Mouse (Mus musculus) lung, embryonic 16.5 days (tissue): ENCODE measurements at regions not wholly inside any gene's neighbourhood (a gene's known extent, or its start where the extent isn't known, plus 50 kb on each side); places are given as distances from the start of the nearest gene placed in this dataset.
"Not testable (repeated sequence)": the region's sequence is repeated elsewhere in the genome, so short reads cannot be mapped to it uniquely, and the experiment has no call there.

Source experiments
- ATAC-seq: fragments of 200-750 bp; cut with Nextera tagmentation; 2 replicates; pipeline ENCODE4 v1.8.0; 2017; ENCODE audit warnings: low read depth, mild to moderate bottlenecking, moderate library complexity
- H3K27ac ChIP-seq: fragments of 300-500 bp; sonication (generic); 2 replicates; pipeline ENCODE4 v1.5.1; 2014; ENCODE audit warnings: mild to moderate bottlenecking, control low read depth, low read length
- H3K27me3 ChIP-seq: fragments of 300-500 bp; sonication (generic); 2 replicates; pipeline ENCODE4 v1.6.1; 2014; ENCODE audit warnings: low read depth, low read length, mixed read lengths; ENCODE audit not compliant: control insufficient read depth, insufficient read depth
- H3K36me3 ChIP-seq: fragments of 300-500 bp; sonication (generic); 2 replicates; pipeline ENCODE4 v1.6.1; 2014; ENCODE audit warnings: low read length; ENCODE audit not compliant: control insufficient read depth, insufficient read depth
- H3K4me1 ChIP-seq: fragments of 300-500 bp; sonication (generic); replicated peaks from 2 replicates; pipeline ENCODE4 v1.6.1; 2014; ENCODE audit warnings: low read length, mixed read lengths; ENCODE audit not compliant: control insufficient read depth, insufficient read depth
- H3K4me2 ChIP-seq: fragments of 300-500 bp; sonication (generic); 2 replicates; pipeline ENCODE4 v1.6.1; 2014; ENCODE audit warnings: low read depth, low read length, control low read depth
- H3K4me3 ChIP-seq: fragments of 300-500 bp; sonication (generic); 2 replicates; pipeline ENCODE4 v1.5.1; 2014; ENCODE audit warnings: mild to moderate bottlenecking, low read length, control low read depth
- H3K9ac ChIP-seq: fragments of 300-500 bp; sonication (generic); 2 replicates; pipeline ENCODE4 v1.6.1; 2014; ENCODE audit warnings: low read length, control low read depth
- H3K9me3 ChIP-seq: fragments of 300-500 bp; sonication (generic); 2 replicates; pipeline ENCODE4 v1.6.1; 2016; ENCODE audit warnings: low read length; ENCODE audit not compliant: control insufficient read depth
- WGBS: fragments of 180-500 bp; shearing (Covaris S2); extraction: QIAGEN DNeasy Blood & Tissue Kit; methylation state at CpG from one replicate; pipeline ENCODE4 v1.1.7; 2014; 5-methylcytosine and 5-hydroxymethylcytosine counted together

DNA sequence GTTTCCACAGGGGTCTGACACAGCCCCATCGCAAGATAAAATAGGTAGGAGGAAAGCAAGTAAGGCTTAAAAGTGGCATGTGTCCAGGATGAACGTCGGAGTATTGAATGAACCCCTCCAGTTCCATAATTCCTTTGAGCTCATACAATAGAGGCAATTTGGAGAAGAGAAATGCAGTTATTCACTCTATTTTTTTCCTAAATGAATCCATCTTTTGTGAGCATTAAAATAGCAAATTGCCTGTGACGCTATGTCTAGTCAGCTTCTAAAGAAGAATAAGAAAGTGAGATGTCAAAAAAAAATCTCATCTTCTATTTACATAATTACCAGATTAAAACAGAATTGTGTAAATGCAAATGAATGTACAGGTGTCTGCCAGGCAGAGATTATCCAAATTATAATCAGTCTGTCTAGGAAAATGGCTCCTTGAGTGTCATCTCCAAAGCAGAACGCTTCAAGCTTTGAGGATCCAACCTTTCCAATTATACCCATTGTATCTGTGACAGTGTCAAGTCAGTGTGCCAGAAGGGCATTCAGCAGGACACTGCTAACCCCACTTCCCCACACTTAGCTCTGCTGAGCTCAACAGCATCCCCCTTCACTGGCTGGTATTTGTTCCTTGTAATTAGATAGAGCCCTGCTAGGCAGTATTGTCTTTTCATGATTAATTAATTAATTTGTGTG, 567.2 kb upstream of the Sox11 start:
- H3K9me3 ChIP-seq = no peaks in the 10 kb centered on the region
- no peak for ATAC-seq
- WGBS = 82% methylated on average over 5 of the region's 5 CpGs
- H3K4me2 ChIP-seq = no peak overlapping the region
- no peak overlapping the region for H3K4me3 ChIP-seq
- H3K27me3 ChIP-seq = no peaks in the 10 kb centered on the region
- no peaks in the 10 kb centered on the region for H3K4me1 ChIP-seq
- H3K36me3 ChIP-seq = no peaks in the 10 kb centered on the region
- no peak overlapping the region for H3K27ac ChIP-seq
- no peak overlapping the region for H3K9ac ChIP-seq

- H3K4me1 ChIP-seq, H3K9me3 ChIP-seq, H3K36me3 ChIP-seq, H3K27ac ChIP-seq, H3K4me2 ChIP-seq, H3K27me3 ChIP-seq, H3K9ac ChIP-seq, ATAC-seq, H3K4me3 ChIP-seq: not testable (repeated sequence)
These were observed 554.3 kb upstream of the Sox11 start for GRCm38 (mm10) chr12:27896682-27897081.

GRCm38 (mm10) chr12:27881720-27882119, 539.3 kb upstream of the Sox11 start:
- no peak overlapping the region for H3K4me2 ChIP-seq
- no peaks in the 10 kb centered on the region for H3K27me3 ChIP-seq
- H3K9me3 ChIP-seq = no peaks in the 10 kb centered on the region
- no peaks in the 10 kb centered on the region for H3K36me3 ChIP-seq
- 39% methylated on average over 4 of the region's 4 CpGs for WGBS
- no peak overlapping the region for H3K9ac ChIP-seq
- no peak for ATAC-seq
- no peak overlapping the region for H3K4me3 ChIP-seq
- H3K4me1 ChIP-seq = no peaks in the 10 kb centered on the region
- H3K27ac ChIP-seq = no peak overlapping the region

GRCm38 (mm10) chr12:27866421-27866820, 524.0 kb upstream of the Sox11 start:
- Histone ChIP-seq H3K36me3 (no peaks in the 10 kb centered on the region), H3K4me2 (no peak overlapping the region), H3K27me3 (no peaks in the 10 kb centered on the region), H3K4me3 (no peak overlapping the region), H3K4me1 (no peaks in the 10 kb centered on the region), H3K9ac (no peak overlapping the region), H3K27ac (no peak overlapping the region), H3K9me3 (no peaks in the 10 kb centered on the region)
- peak; percentile 59; the same call in 1 of the 2 replicates for ATAC-seq
- 34% methylated on average over 1 of the region's 1 CpGs for WGBS

- H3K27ac ChIP-seq = no peak overlapping the region
- H3K36me3 ChIP-seq = no peaks in the 10 kb centered on the region
- no peak overlapping the region for H3K9ac ChIP-seq
- H3K4me2 ChIP-seq = no peak overlapping the region
- WGBS = 83% methylated on average over 3 of the region's 3 CpGs
- no peaks in the 10 kb centered on the region for H3K27me3 ChIP-seq
- H3K9me3 ChIP-seq = no peaks in the 10 kb centered on the region
- H3K4me1 ChIP-seq = no peaks in the 10 kb centered on the region
- ATAC-seq = no peak
- H3K4me3 ChIP-seq = no peak overlapping the region
These were observed 507.2 kb upstream of the Sox11 start for GRCm38 (mm10) chr12:27849537-27849936.

GRCm38 (mm10) chr12:27849099-27849498, 506.7 kb upstream of the Sox11 start:
- H3K27ac ChIP-seq = no peak overlapping the region
- no peak overlapping the region for H3K9ac ChIP-seq
- no peak overlapping the region for H3K4me3 ChIP-seq
- H3K4me2 ChIP-seq = no peak overlapping the region
- H3K27me3 ChIP-seq = no peaks in the 10 kb centered on the region
- WGBS = 63% methylated on average over 3 of the region's 3 CpGs
- no peak for ATAC-seq
- H3K4me1 ChIP-seq = no peaks in the 10 kb centered on the region
- H3K9me3 ChIP-seq = no peaks in the 10 kb centered on the region
- H3K36me3 ChIP-seq = no peaks in the 10 kb centered on the region

DNA sequence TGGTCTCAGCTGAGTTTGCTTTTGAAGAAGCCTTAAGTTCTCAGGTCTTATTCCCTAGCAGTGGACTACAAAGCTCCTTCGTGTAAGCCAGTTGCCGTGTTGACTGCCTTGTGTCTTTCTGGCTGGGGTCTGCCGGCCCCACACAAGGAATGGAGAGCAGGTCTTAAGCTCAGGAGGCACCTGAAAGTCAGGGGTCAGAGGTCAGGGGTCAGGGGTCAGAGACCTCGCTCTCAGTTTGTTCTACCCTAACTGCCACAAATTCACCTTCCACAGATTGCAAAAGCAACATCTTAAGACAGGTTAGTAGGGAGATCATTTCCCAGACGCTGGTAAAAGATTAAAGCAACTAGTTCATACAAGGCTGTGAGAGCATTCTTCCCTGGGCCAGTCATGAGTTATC, 505.8 kb upstream of the Sox11 start:
- H3K9ac ChIP-seq = no peak overlapping the region
- no peak overlapping the region for H3K27ac ChIP-seq

DNA sequence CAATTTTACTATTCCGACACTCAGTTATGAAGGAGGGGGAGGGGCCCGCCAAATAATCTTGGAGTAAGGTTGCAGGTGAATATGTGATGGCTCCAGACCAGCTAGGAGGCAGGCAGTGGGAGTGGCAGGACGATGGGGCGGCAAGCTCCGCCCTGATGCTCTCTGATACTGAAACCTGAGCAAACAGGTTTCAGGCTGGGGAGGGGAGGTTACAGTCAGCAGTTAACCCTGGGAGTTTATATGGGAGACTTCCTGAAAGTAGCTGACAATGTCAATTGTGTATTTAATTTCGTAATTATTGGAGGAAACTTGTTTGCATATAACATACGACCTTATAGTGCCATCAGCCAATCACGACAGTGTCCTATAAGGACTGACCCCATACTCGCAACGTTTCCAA, 505.0 kb upstream of the Sox11 start:
- no peak overlapping the region for H3K4me2 ChIP-seq
- H3K4me3 ChIP-seq = no peak overlapping the region
- no peaks in the 10 kb centered on the region for H3K4me1 ChIP-seq
- H3K36me3 ChIP-seq = no peaks in the 10 kb centered on the region
- no peak overlapping the region for H3K9ac ChIP-seq
- no peaks in the 10 kb centered on the region for H3K27me3 ChIP-seq
- no peak for ATAC-seq
- no peaks in the 10 kb centered on the region for H3K9me3 ChIP-seq
- no peak overlapping the region for H3K27ac ChIP-seq
- 53% methylated on average over 10 of the region's 10 CpGs for WGBS

More for the DNA sequence above, 505.8 kb upstream of the Sox11 start:
- ATAC-seq = no peak
- Histone ChIP-seq H3K9me3 (no peaks in the 10 kb centered on the region), H3K27me3 (no peaks in the 10 kb centered on the region), H3K4me3 (no peak overlapping the region), H3K4me1 (no peaks in the 10 kb centered on the region), H3K4me2 (no peak overlapping the region), H3K36me3 (no peaks in the 10 kb centered on the region)
- 75% methylated on average over 5 of the region's 5 CpGs for WGBS

DNA sequence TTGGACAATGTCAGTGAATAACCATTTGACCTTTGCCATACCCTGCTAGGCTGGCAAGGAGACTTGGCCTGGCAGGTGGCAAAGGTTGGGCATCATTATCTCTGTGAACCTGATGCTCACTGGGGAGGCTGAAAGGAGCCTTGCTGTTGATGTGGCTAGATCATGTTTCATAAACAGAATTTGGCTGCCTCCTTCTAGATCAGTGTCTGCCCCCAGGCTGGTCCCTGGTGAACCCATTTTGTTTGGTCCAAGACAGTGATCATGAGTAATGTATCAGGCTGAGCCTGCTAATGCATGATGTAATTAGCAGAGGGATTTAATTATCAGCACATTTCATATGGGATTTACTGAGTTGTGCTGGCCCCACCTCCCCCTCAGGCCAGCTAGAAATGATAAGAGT, 502.6 kb upstream of the Sox11 start:
- ATAC-seq = no peak
- Histone ChIP-seq H3K36me3 (no peaks in the 10 kb centered on the region), H3K4me1 (no peaks in the 10 kb centered on the region)

DNA sequence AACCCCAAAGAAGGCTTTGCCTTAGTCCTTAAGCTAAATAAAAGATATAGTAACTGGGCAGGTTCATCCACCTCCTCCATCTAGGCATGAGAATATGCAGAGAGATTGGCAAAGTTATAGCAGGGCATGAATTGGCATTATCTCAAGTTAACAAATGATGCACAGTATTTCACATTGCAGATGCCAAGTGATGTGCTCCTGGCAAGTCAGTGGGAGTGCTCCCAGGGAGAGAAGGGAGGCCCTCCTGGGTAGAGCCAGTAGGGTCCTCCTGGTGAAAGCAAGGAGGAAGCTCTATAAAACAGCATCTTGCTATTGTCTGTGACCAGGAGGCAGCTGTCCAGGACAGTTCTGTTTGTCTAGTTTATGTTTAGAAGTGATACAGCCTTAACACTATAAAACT, 496.6 kb upstream of the Sox11 start:
- H3K9me3 ChIP-seq = no peaks in the 10 kb centered on the region
- no peak overlapping the region for H3K9ac ChIP-seq
- no peaks in the 10 kb centered on the region for H3K27me3 ChIP-seq
- H3K4me3 ChIP-seq = no peak overlapping the region
- no peaks in the 10 kb centered on the region for H3K36me3 ChIP-seq
- ATAC-seq = no peak
- H3K4me2 ChIP-seq = no peak overlapping the region
- no peak overlapping the region for H3K27ac ChIP-seq
- no peaks in the 10 kb centered on the region for H3K4me1 ChIP-seq

More for the DNA sequence above, 502.6 kb upstream of the Sox11 start:
- no peak overlapping the region for H3K4me3 ChIP-seq
- H3K27me3 ChIP-seq = no peaks in the 10 kb centered on the region
- H3K9me3 ChIP-seq = no peaks in the 10 kb centered on the region
- H3K9ac ChIP-seq = no peak overlapping the region
- H3K27ac ChIP-seq = no peak overlapping the region
- no peak overlapping the region for H3K4me2 ChIP-seq
